Mouse (Mus musculus) ES-E14 (cell line): ENCODE measurements around the gene Ppp1r9a. TPM values are rescaled to one million over a fixed set of nuclear protein-coding genes. Genes with fewer than 3 reads are reported as not detected.

ENCODE experiments used
- DNase-seq: peaks from one replicate; pipeline ENCODE4 v3.0.0-alpha.2; 2013; ENCODE audit warnings: low read depth, low spot score
- H3K27ac ChIP-seq: 2 replicates; pipeline ENCODE4 v1.5.1; 2012; ENCODE audit warnings: low read depth, mild to moderate bottlenecking, low read length, moderate library complexity, mixed read lengths; ENCODE audit not compliant: poor library complexity, insufficient read depth, severe bottlenecking
- H3K36me3 ChIP-seq: 2 replicates; pipeline ENCODE4 v1.6.1; 2012; ENCODE audit warnings: mild to moderate bottlenecking, low read length, moderate library complexity, mixed read lengths; ENCODE audit not compliant: control insufficient read depth, poor library complexity, insufficient read depth, severe bottlenecking
- H3K4me1 ChIP-seq, 2 experiments: fragments of 150-350 bp in 1 of 2; sonication (generic) in 1 of 2; 2 replicates each; pipeline ENCODE4 v1.6.1; 2012; ENCODE audit warnings: low read length in 2 of 2, mild to moderate bottlenecking in 1 of 2, mixed read lengths in 1 of 2; ENCODE audit not compliant: control insufficient read depth in 2 of 2, insufficient read depth in 2 of 2, poor library complexity in 1 of 2
- H3K4me3 ChIP-seq, 2 experiments: fragments of 150-350 bp in 1 of 2; sonication (generic) in 1 of 2; 2 replicates each; pipeline ENCODE4 v1.5.1; 2012; ENCODE audit warnings: low read length in 2 of 2, low read depth in 1 of 2, mild to moderate bottlenecking in 1 of 2, mixed read lengths in 1 of 2; ENCODE audit not compliant: insufficient read depth in 1 of 2, poor library complexity in 1 of 2, severe bottlenecking in 1 of 2
- H3K9ac ChIP-seq: 2 replicates; pipeline ENCODE4 v1.6.1; 2012; ENCODE audit warnings: low read depth, mild to moderate bottlenecking, low read length, mixed read lengths; ENCODE audit not compliant: poor library complexity, insufficient read depth, severe bottlenecking
- H3K9me3 ChIP-seq: fragments of 150-350 bp; sonication (generic); 2 replicates; pipeline ENCODE4 v1.6.1; 2012; ENCODE audit warnings: low read depth, mild to moderate bottlenecking, low read length; ENCODE audit not compliant: control insufficient read depth, insufficient read depth
- CHD2 ChIP-seq: IDR thresholded peaks from 2 replicates; pipeline ENCODE4 v1.6.1; 2014; ENCODE audit warnings: mild to moderate bottlenecking, low read depth, low read length, inconsistent platforms
- HCFC1 ChIP-seq: IDR thresholded peaks from 2 replicates; pipeline ENCODE4 v1.6.1; 2012; ENCODE audit warnings: low read length, inconsistent platforms, borderline replicate concordance; ENCODE audit not compliant: insufficient read depth
- MAFK ChIP-seq: IDR thresholded peaks from 2 replicates; pipeline ENCODE4 v1.6.1; 2014; ENCODE audit warnings: mild to moderate bottlenecking, low read depth, low read length, inconsistent platforms; ENCODE audit not compliant: insufficient read depth
- ZC3H11A ChIP-seq: IDR thresholded peaks from 2 replicates; pipeline ENCODE4 v1.6.1; 2012; ENCODE audit warnings: low read depth, mild to moderate bottlenecking, inconsistent platforms, low read length, borderline replicate concordance
- ZNF384 ChIP-seq: IDR thresholded peaks from 2 replicates; pipeline ENCODE4 v1.6.1; 2012; ENCODE audit warnings: low read depth, low read length, inconsistent platforms
- in situ Hi-C, 2 experiments: fragments of 600-800 bp; cut with MboI; formaldehyde crosslinking; loops; one replicate each; pipeline ENCODE4 v1.15.1; 2025; ENCODE audit warnings: low sequenced_read_pairs in 2 of 2, inconsistent platforms in 1 of 2; ENCODE audit not compliant: unreplicated experiment in 2 of 2
- total RNA-seq: library from RNA; depleted of rRNA; stranded (reverse); fragments of 300-350 nt; gene quantifications from 2 replicates; pipeline ENCODE4 v1.2.3, GENCODE M21; 2012

Gene Ppp1r9a
- total RNA-seq, 1 experiment = 22.2 TPM

DNA sequence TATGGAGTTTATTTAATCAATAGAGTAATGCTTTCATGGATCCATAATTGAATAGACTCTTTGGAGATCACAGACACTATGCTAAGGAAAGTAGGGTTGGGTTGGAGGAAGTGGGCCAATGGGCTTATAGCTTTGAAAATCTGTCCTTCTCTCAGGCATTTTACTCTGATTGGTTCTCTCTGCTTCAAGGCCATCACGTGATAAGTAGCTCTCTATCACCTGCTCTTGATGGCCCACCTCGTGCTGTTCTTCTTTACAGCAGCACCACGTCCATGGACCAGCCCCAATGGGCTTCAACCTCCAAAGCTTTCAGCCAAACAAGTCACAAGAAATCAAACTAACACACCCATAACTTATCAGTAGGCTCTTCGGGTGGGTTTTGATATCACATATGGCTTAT lies 288.0 kb downstream of the Ppp1r9a start:
- no peak for DNase-seq
- in situ Hi-C loops = no loop called here

DNA sequence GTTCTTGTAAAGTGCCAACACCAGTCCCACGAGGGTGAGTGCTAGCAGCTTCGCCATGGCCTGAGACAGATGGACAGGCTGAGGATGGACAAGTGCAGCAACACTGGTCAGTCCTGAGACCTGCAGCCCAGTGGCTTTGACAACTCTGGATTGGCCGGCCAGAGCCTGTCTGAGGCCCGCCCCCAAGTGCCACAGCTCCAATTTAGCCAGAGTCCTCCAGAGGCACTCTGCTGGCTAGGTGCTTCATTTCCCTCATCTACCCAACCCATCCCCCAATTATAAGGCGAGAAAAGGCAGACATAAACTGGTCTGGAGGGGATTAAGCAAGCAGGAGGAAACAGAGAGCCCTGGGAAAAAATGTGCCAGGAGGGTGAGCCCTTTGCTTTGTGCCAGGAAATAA lies 291.0 kb downstream of the Ppp1r9a start, which contains the start of gene Pon1:
TSS of gene Pon1 (minus strand) at position 254 of the 400 bp plus-strand sequence.
- in situ Hi-C loops = no loop called here
- no peak for DNase-seq
- TF ChIP-seq CHD2 (no peak), ZC3H11A (no peak), HCFC1 (no peak), ZNF384 (no peak), MAFK (no peak)
- Histone ChIP-seq H3K36me3 (no peaks in the 10 kb centered on the region), H3K4me3 (no peak within 1 kb of the TSS), H3K9ac (no peak within 1 kb of the TSS), H3K4me1 (no peaks in the 10 kb centered on the region), H3K27ac (no peak within 1 kb of the TSS), H3K9me3 (no peaks in the 10 kb centered on the region)

More for the DNA sequence above, 288.0 kb downstream of the Ppp1r9a start:
- no peak overlapping the region for H3K4me3 ChIP-seq
- H3K9me3 ChIP-seq = no peaks in the 10 kb centered on the region
- no peak overlapping the region for H3K27ac ChIP-seq
- no peak for TF ChIP-seq MAFK
- no peak for TF ChIP-seq ZNF384
- TF ChIP-seq HCFC1 = no peak
- TF ChIP-seq CHD2 = no peak
- TF ChIP-seq ZC3H11A = no peak
- no peak overlapping the region for H3K9ac ChIP-seq
- no peaks in the 10 kb centered on the region for H3K36me3 ChIP-seq
- no peaks in the 10 kb centered on the region for H3K4me1 ChIP-seq

DNA sequence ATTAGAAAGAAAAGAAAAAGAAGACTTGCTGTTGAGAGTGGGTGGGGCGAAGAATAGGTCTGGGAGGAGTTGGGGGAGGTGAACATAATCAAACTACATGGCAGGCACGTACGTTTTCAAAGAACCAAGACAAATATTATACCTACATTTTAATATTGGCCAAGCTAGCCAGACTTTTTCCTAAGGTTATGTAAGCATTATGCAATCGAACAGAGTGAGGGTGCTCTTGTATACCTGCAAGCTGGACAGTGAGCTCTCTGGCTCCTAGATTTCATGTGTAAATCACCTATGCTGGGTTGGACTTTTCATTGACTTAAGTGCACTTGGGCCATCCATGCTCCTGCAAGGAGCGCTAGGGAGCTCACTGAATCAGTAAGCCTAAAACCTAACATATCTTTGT lies 295.9 kb downstream of the Ppp1r9a start:
- TF ChIP-seq MAFK (no peak), ZC3H11A (no peak), ZNF384 (no peak), CHD2 (no peak), HCFC1 (no peak)
- no peak overlapping the region for H3K9ac ChIP-seq
- in situ Hi-C loops = no loop called here
- DNase-seq = no peak
- H3K27ac ChIP-seq = no peak overlapping the region
- H3K4me1 ChIP-seq = no peaks in the 10 kb centered on the region
- no peak overlapping the region for H3K4me3 ChIP-seq
- H3K9me3 ChIP-seq = no peaks in the 10 kb centered on the region
- no peaks in the 10 kb centered on the region for H3K36me3 ChIP-seq

DNA sequence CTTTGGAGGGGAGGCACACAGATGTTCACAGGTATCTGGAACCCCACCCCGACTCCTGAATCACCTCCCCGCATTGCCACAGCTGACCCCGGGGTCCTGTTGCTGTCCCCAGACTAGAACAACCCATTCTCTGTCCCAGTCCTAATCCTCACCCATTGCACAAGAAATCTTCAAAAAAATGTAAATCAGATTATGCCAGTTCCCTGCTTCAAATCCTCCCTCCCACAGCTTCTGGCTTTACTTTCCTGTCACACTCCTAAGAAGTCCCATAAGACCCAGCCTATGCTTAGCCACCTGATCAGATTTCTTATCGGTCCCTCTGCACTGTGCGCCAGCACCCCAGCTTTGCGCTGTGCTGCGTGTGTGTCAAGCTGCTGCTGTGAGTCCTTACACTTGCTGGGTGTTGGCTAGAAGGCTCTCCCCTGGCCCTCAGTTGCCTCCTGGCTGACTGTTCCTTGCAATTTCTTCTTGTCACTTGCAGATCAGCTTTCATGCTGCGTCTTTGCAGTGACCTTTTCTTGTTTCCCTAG lies 296.7 kb downstream of the Ppp1r9a start:
- TF ChIP-seq MAFK (no peak), CHD2 (no peak), HCFC1 (no peak), ZNF384 (no peak), ZC3H11A (no peak)
- no peaks in the 10 kb centered on the region for H3K9me3 ChIP-seq
- in situ Hi-C loops = no loop called here

DNA sequence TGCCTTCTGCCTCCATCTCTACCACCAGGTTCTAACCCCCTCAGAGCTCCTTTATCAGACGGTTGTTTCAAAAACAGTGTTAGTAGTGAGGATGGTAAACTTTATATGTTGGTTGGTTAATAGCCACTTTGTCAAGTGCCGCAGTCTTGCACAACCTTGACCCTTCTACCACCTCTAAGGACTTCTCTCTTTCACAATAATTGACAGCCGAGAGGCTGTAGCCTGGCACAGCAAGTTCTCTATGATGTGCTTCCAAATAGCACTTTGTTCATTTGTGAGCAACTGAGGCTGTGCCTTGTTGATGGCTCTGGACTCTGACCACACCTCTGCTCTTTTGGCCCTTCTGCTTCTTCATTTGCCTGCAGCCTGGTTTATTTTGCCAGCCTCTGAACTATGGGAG lies 297.2 kb downstream of the Ppp1r9a start:
- no peak for DNase-seq
- no peaks in the 10 kb centered on the region for H3K9me3 ChIP-seq
- no peaks in the 10 kb centered on the region for H3K4me1 ChIP-seq
- TF ChIP-seq ZC3H11A = no peak
- TF ChIP-seq ZNF384 = no peak
- no peak for TF ChIP-seq CHD2
- TF ChIP-seq MAFK = no peak
- no peak for TF ChIP-seq HCFC1
- H3K4me3 ChIP-seq = no peak overlapping the region
- no peak overlapping the region for H3K27ac ChIP-seq
- no peaks in the 10 kb centered on the region for H3K36me3 ChIP-seq
- no peak overlapping the region for H3K9ac ChIP-seq
- in situ Hi-C loops = no loop called here

More for the DNA sequence above, 296.7 kb downstream of the Ppp1r9a start:
- Histone ChIP-seq H3K27ac (no peak overlapping the region), H3K9ac (no peak overlapping the region), H3K4me1 (no peaks in the 10 kb centered on the region), H3K4me3 (no peak overlapping the region), H3K36me3 (no peaks in the 10 kb centered on the region)
- DNase-seq = no peak
